Mouse (Mus musculus) liver, adult (tissue): Measurements from ENCODE around the gene Sema7a.

Source experiments
- GATA4 ChIP-seq: IDR thresholded peaks from 2 replicates; pipeline ENCODE4 v1.6.1; 2014; ENCODE audit warnings: mild to moderate bottlenecking, low read length; ENCODE audit not compliant: insufficient replicate concordance

Gene Sema7a

DNA sequence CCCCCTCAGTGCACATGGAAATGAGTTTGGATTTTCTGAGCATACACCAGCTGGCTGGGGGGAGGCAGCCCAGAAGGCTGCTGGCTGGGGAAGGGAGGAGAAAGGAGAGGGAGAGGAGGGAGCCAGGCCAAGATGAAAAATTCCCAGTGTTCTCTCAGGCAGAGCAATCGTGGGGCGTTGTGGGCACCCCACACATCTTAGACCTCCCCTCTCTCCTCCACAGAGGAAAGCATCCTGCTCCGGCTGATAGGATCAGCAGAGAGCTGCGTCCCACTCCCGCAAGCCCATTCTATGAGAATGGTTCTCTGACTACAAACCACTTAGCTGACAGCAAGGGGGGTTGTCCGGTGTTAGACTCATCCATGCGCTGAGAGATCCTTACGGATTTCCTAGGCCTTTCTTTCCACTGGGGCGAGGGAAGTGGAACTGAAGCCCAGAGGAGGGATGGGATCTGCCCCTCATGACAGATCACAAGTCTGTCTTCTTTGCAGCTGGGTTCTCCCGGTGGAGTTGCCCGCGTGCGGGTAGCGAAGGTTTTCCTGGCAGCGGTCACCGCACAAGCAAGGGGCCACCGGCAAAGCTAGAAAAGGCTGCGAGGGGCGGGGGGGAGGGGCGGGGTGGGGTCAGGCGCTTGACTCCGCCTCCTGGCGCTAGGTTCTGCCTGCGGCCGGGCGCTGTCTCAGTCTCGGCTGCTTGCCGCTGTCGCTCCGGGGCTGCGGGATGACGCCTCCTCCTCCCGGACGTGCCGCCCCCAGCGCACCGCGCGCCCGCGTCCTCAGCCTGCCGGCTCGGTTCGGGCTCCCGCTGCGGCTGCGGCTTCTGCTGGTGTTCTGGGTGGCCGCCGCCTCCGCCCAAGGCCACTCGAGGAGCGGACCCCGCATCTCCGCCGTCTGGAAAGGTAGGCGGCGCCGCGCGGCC lies at the start of gene Sema7a:
Sema7a (plus strand) TSS at position 682 of the 918 bp plus-strand sequence.
- TF ChIP-seq GATA4: no peak

DNA sequence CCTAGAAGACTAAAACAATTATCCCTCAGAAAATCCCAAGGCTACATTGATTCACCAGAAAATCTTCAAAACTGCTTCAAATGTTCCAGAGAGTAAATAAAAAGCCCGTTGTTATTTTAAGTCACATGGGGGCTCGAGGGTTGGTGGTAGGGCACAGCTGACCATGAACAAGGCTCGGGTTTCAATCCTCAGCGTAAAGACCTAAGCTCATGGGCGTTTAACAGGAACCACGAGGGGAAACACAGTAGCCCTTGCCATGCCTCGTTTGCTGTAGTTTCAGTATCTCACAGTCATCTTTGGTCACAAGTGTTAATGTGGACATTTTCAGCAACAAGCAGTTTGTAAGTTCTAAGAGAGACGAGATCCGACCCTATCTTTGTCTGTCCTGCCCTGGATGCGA lies 39.4 kb upstream of the Sema7a start:
- TF ChIP-seq GATA4: no peak

DNA sequence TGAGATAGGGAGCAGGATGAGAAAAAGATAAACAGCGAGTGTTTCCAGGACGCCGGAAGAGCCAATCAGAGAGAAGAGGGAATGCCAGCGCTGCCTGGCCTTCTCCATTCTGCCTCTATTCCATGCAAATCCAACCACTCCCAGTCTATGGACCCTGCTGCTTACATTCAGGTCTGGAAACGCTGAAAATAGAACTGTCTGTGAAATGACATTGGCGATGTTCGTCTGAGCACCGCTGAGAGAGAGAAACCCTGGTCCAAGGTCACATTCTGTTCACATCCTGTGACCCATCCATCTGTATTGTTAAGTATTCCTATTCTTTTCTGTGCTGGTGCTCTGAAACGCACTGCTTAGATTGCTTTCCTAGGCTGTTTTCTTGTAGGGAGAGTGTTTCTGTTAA lies 38.7 kb upstream of the Sema7a start:
- no peak for TF ChIP-seq GATA4

DNA sequence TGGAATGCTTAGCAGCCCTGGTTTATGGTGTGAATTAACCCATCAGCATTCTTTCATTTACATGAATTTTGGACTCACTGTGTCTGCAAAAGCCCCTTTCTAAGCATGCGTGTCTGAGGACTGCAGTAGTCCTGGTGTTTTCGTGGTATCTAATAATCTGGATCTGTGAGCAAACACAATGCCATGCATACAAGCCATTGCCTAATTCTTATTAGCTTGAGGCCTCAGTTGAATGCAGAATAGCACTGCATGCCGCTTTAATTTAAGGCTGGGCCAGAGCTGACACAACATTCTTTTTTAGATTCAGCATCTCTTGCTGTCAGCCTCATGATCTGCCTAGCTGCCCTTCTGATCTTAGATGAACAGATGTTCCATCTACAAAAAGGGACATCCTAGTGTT lies 38.3 kb upstream of the Sema7a start:
- TF ChIP-seq GATA4: no peak

DNA sequence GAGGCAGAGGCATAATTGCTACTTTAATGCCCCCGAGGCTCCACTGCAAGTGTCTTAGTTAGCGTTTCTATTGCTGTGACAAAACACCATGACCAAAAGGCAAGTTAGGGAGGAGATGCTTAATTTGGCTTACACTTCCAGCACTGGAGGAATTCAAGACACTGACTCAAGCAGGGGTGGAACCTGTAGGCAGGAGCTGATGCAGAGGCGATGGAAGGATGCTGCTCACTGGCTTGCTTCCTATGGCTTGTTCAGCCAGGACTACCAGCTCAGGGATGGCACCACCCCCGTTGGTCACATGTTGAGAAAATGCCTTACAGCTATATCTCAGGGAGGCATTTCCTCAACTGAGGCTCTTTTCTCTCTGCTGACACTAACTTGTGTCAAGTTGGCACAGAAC lies 37.8 kb upstream of the Sema7a start:
- no peak for TF ChIP-seq GATA4

DNA sequence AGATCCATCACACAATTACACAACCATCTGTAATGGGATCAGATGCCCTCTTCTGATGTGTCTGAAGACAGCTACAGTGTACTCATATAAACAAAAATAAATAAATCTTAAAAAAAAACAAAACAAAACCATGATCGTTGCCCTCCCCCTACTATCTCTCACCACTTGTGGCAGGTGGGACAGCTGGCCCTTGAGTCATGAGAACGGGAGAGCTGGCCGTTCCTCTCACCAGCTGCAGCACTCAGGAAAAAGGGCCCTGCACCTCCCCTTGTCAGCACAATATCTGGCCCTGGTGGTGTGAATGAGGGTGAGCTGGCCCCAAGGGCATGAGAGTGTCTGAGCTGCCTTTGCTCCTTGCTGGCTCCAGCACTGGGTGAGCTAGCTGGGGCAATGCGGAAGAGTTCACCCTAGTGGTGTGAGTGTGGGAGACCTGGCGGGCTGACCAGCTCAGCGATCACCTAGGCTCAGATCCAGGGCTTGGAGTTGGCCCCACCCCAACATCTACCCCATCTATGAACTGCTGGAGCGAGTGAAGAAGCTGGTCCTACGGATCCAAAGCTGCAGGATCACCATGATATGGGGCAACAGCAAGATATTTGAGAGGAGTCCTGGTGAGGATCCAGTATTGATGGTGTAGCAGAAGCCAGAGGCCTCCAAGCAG lies 36.2 kb upstream of the Sema7a start:
- no peak for TF ChIP-seq GATA4

DNA sequence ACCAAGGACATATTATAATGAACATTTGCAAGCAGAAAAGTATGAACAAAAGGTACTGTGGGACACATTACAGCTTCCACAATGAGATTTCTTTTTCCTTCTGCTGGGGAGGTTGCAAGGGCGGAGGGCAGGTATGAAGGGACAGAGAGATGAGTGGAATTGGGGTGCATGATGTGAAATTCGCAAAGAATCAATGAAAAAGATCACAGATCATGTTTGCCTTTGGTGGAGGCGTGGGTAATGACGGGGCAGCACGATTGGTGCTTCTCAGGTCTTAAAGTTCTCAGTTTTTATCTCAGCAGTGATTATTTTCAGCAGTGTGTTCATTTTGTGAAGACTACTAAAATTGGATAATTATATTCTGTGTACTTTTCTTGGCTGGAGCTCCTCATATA lies 35.7 kb upstream of the Sema7a start:
- no peak for TF ChIP-seq GATA4

DNA sequence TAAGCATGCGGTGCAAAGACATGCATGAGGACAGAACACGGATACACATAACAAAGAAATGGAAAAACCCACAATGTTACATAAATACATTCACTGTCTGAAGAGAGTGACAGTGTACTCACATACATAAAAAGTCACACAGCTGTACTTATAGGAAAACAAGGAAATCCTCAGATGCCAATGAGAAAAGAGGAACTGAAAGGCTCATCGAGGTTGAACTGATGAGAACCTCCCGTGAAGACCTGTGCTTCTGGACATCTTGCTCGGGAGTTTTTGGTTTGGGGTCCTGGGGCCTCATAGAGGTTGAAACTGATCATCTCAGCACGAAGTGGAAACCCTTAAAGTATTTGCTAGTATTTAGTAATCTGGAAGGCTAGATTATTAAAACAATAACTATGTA lies 32.7 kb upstream of the Sema7a start:
- no peak for TF ChIP-seq GATA4

DNA sequence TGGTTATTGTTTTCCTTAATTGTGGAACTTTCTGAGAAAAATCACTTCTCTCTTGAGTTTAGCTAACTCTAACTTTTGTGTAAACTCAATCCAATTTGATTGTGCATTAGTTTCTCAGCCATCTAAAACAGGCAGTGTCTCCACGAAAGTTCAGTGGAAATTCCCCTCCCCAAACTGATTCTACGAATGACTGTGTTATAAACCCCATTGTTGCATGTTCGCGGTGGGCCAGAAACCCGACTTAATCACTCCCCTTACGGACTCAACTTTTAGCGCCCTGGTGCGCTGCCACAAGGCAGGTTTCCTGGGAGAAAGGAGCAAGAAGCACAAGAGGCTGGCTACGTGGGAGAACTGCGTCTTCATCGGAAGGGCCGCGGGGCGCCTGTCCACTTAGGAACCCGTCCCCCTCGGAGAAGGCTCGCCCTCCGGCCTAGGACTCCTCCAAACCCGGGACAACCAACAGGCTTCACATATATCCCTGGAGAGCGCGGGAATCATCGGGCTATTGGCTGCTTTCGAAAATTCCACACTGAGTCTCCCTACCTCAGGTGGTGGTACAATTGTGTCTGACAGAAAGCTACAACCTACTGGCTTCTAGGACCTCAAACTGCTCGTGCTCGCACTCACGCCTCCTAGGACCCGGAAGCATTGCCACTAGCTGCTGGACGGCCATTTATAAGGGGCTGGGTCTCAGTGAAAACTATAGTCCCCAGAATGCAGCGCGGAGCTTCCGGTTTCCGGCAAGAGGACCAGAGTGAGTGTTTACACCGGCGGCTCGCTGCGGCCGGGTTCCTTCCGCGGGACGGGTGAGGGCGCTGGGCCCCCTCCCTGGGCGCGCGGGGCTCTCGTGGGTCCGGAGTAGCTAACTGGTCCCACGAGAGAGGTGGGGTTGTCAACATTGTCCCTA lies 29.4 kb upstream of the Sema7a start, which contains the start of gene Ubl7:
Ubl7 (plus strand) TSS at position 726 of the 907 bp plus-strand sequence.
- no peak for TF ChIP-seq GATA4

DNA sequence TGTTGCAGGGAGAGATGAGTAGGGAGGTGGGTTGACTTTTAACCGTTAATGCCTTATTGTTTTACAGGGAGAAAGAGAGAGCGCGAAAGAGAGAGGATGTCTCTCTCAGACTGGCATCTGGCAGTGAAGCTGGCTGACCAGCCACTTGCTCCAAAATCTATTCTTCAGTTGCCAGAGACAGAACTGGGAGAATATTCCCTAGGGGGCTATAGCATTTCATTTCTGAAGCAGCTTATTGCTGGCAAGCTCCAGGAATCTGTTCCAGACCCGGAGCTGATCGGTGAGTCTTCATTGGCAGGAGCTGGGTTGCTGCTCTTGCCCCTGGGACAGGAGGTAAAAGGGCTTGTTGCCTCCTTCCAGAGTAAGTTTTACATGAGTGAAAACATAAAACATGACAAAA lies 27.3 kb upstream of the Sema7a start:
- no peak for TF ChIP-seq GATA4

DNA sequence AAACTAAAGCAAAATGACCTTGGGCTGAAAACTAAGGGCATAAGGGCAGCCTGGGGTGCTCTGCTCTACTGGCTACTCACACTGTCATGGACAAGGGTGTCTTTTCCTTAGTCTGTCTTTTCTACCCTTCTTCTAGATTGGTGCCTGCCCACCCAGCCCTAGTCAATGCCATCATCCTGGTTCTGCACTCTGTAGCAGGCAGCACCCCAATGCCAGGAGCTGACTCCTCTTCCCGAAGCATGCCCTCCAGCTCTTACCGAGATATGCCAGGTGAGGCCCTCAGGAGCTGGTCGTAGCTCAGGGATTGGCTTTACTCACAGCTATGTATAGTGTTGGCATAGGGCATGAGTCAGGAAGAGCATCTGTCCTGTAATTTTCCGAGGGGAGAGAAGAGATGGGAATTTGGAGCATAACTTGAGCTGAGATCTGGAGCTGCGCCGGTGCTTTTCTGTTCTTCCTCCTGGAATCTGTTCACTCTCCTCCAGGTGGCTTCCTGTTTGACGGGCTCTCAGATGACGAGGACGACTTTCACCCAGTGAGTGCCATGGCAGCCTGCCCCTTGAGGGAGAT lies 18.3 kb upstream of the Sema7a start:
- TF ChIP-seq GATA4: no peak

DNA sequence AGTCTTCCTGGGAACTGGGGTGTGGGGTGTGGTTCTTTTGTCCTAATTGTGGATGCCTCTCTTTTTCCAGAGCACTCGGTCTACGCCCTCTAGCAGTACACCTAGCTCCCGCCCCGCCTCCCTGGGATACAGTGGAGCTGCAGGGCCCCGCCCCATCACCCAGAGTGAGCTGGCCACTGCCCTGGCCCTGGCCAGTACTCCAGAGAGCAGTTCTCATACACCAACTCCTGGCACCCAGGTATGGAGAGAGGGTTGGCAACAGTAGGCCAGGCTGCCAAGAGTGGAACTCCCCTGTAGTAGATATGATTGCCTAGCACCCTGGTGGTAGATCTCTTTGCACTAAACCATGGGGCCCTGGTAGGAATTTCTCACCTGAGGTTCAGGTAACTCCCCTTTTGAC lies 17.5 kb upstream of the Sema7a start:
- TF ChIP-seq GATA4: no peak

DNA sequence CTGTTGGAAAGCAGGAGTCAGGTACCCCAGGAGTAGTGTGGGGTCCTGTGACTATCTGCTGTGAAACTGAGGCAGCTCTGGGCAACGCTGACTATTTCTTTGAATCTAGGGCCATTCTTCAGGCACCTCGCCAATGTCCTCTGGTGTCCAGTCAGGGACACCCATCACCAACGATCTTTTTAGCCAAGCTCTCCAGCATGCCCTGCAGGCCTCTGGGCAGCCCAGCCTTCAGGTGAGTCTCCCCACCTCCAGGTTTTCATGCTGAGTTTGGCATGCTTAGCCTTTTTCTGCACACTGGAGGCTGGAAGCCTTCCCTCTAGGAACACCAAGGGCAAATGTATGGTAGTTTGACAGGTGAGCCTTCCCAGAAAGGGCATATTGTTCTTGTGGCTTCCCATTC lies 16.9 kb upstream of the Sema7a start:
- TF ChIP-seq GATA4: no peak

DNA sequence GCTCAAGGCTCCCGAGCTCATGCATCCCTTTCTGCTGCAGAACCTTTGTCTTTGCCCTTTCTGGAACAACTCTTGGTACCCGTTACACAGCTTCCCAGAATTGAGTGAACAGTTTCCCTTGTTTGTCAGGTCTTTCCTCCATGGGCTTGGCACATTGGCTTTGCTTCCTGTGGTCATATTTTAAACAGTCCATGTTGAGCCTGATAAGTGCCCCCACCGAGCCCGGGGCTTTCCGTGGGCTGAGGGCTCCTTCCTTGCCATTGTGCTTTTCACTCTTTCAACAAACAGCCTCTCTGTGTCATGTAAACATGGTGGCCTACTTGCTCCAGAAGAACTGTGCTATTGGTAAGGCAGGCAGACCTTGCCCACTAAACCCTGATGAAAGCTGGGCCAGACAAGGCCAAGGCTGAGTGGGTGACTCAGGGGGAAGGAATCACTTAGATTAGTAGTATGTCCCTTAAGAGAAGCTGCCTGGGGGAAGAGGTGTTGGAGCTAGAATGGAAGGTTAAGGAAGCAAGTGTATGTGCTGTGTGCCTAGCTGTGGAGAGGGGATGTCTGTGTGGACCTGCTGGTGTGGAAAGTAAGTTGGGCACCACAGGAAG lies 8.6 kb upstream of the Sema7a start:
- TF ChIP-seq GATA4: no peak

DNA sequence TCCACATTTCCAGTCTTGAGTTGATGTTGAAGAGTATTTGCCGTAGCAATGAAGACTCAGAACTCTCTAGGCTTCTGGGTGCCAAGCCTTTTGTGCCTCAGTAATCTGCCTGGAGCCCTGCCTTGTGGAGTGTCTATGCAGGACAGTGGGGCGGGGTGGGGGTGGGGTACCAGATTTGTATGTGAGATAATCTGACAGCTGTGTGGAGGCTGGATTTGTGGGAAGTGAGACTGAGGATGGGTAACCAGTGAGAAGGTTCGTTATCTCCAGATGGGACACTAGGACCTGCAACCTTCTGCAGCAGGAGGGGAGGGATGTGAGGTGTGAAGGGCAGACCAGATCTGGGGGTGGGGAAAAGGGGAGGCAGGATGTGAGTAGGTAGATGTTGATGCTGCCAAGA lies 7.7 kb upstream of the Sema7a start:
- no peak for TF ChIP-seq GATA4
